Mouse (Mus musculus): ENCODE results near the gene Tbck.

Tbck gene

GRCm38 (mm10) chr3:132835118-132835794 lies 151.3 kb downstream of the Tbck start:
- DNase-seq: no peak

GRCm38 (mm10) chr3:132837134-132837533 lies 153.2 kb downstream of the Tbck start:
- DNase-seq: no peak

GRCm38 (mm10) chr3:132838656-132839417 lies 154.9 kb downstream of the Tbck start:
- DNase-seq: no peak

- no peak for DNase-seq
These were observed 155.6 kb downstream of the Tbck start for GRCm38 (mm10) chr3:132839516-132839915.

GRCm38 (mm10) chr3:132842676-132843075 lies 158.7 kb downstream of the Tbck start:
- no peak for DNase-seq

- DNase-seq: no peak
These were observed 165.7 kb downstream of the Tbck start for GRCm38 (mm10) chr3:132849669-132850068.

- no peak for DNase-seq
These were observed 166.5 kb downstream of the Tbck start for GRCm38 (mm10) chr3:132850431-132850830.

GRCm38 (mm10) chr3:132851417-132851816 lies 167.5 kb downstream of the Tbck start:
- DNase-seq: no peak

- DNase-seq: no peak
These were observed 168.1 kb downstream of the Tbck start for GRCm38 (mm10) chr3:132851841-132852728.

GRCm38 (mm10) chr3:132854271-132854670 lies 170.3 kb downstream of the Tbck start:
- no peak for DNase-seq

GRCm38 (mm10) chr3:132855458-132856212 lies 171.7 kb downstream of the Tbck start:
- no peak for DNase-seq

- DNase-seq: no peak
These were observed 172.7 kb downstream of the Tbck start for GRCm38 (mm10) chr3:132856651-132857050.

GRCm38 (mm10) chr3:132858849-132859248 lies 174.9 kb downstream of the Tbck start:
- DNase-seq: no peak

- no peak for DNase-seq
These were observed 175.6 kb downstream of the Tbck start for GRCm38 (mm10) chr3:132859573-132859972.

GRCm38 (mm10) chr3:132860796-132861195 lies 176.9 kb downstream of the Tbck start:
- no peak for DNase-seq

GRCm38 (mm10) chr3:132863843-132864242 lies 179.9 kb downstream of the Tbck start:
- DNase-seq: no peak

GRCm38 (mm10) chr3:132864329-132864919 lies 180.5 kb downstream of the Tbck start:
- no peak for DNase-seq

- no peak for DNase-seq
These were observed 181.0 kb downstream of the Tbck start for GRCm38 (mm10) chr3:132864986-132865385.

- DNase-seq: no peak
These were observed 181.7 kb downstream of the Tbck start for GRCm38 (mm10) chr3:132865596-132865995.

- no peak for DNase-seq
These were observed 183.0 kb downstream of the Tbck start for GRCm38 (mm10) chr3:132866984-132867383.

GRCm38 (mm10) chr3:132868838-132869237 lies 184.9 kb downstream of the Tbck start:
- DNase-seq: no peak

- DNase-seq: no peak
These were observed 186.1 kb downstream of the Tbck start for GRCm38 (mm10) chr3:132870079-132870478.

Measured in right cerebral cortex, postnatal 14 days (tissue).